ENCODE assay signal across 19 mouse cellular contexts in genomic region chr19:17932665-17933064, GRCm38 (mm10).
"Had no signal": no experiment of that assay in that cellular context is flagged by ENCODE, and none has a peak within 500 bp of the region (broad histone marks: within the 10 kb centered on the region; RNA-seq: fewer than 3 reads in every experiment).

No protein-coding gene starts in this region.

- H3K4me1 ChIP-seq: midbrain, embryonic 10.5 days; midbrain, embryonic 12.5 days; neural tube, embryonic 13.5 days; neural tube, embryonic 15.5 days had no signal

- H3K27ac ChIP-seq: midbrain, embryonic 10.5 days; midbrain, embryonic 12.5 days; neural tube, embryonic 13.5 days; neural tube, embryonic 15.5 days had no signal

- H3K4me3 ChIP-seq: midbrain, embryonic 10.5 days; midbrain, embryonic 12.5 days; myocyte; neural tube, embryonic 13.5 days; neural tube, embryonic 15.5 days had no signal

- DNase-seq: lung, adult 18-20 months; lung, embryonic 14.5 days; lung, postnatal 10 days; lung, postnatal 4 days; midbrain, embryonic 14.5 days; retina, postnatal 1 day; right cerebral cortex, adult 18-20 months; right cerebral cortex, postnatal 25 days; right cerebral cortex, postnatal 4 days; spleen, adult 18-20 months; thymus, adult 18-20 months; thymus, postnatal 14 days; thymus, postnatal 36 days had no signal

- H3K27me3 ChIP-seq: midbrain, embryonic 12.5 days; neural tube, embryonic 13.5 days; neural tube, embryonic 15.5 days had no signal

- ATAC-seq: midbrain, embryonic 16.5 days had no signal

- H3K9me3 ChIP-seq: midbrain, embryonic 10.5 days; midbrain, embryonic 12.5 days; neural tube, embryonic 13.5 days; neural tube, embryonic 15.5 days had no signal

- H3K36me3 ChIP-seq: midbrain, embryonic 10.5 days; midbrain, embryonic 12.5 days; neural tube, embryonic 13.5 days; neural tube, embryonic 15.5 days had no signal

- H3K9ac ChIP-seq: lung, embryonic 14.5 days; midbrain, embryonic 12.5 days; neural tube, embryonic 13.5 days; neural tube, embryonic 15.5 days had no signal

- H3K4me2 ChIP-seq: lung, embryonic 14.5 days; midbrain, embryonic 12.5 days; neural tube, embryonic 13.5 days; neural tube, embryonic 15.5 days had no signal
